8 mouse cellular contexts compared by ENCODE assay signal in genomic region chr7:44468644-44469285, GRCm38 (mm10). TPM values are rescaled to one million over a fixed set of nuclear protein-coding genes. Genes with fewer than 3 reads are reported as not detected.
DNase-seq lines count a peak whose midpoint lies in the region; ATAC-seq and TF ChIP-seq lines count a peak whose summit lies in the region.

No protein-coding gene starts in this region.

- no peak for TF ChIP-seq POLR2A in thymus, adult 2 months (IDR thresholded peaks at IDR 0.05; ENCODE audit: control insufficient read depth, extremely low read depth, insufficient read depth, low read length, poor library complexity)

- peak; percentile 10 for DNase-seq in gastrocnemius, postnatal 10 days
- no peak for DNase-seq in gastrocnemius, adult 18-20 months (ENCODE audit: low spot score)
- no peak for DNase-seq in thymus, adult 2 months
- DNase-seq in thymus, postnatal 14 days = no peak
- no peak for DNase-seq in thymus, postnatal 0 days (ENCODE audit: low spot score)
- no peak for DNase-seq in adrenal gland, postnatal 25 days

- H3K9ac ChIP-seq in intestine, embryonic 16.5 days (ENCODE audit: low read depth, low read length) = peak overlapping the region; percentile 86
- peak overlapping the region; percentile 76 for H3K9ac ChIP-seq in neural tube, embryonic 13.5 days

- 92% methylated on average over 15 of the region's 15 CpGs for WGBS in thymus, adult 2 months
- 55% methylated on average over 15 of the region's 15 CpGs for WGBS in intestine, embryonic 16.5 days
- whole genome bisulfite sequencing in neural tube, embryonic 13.5 days = 60% methylated on average over 15 of the region's 15 CpGs

- H3K27me3 ChIP-seq in thymus, adult 2 months (ENCODE audit: control insufficient read depth, insufficient read depth, low read length) = no peaks in the 10 kb centered on the region; the same call in 1 of the 2 replicates
- peaks cover 5% of the 10 kb centered on the region for H3K27me3 ChIP-seq in intestine, embryonic 16.5 days (replicated peaks; ENCODE audit: control insufficient read depth, insufficient read depth, low read length)
- H3K27me3 ChIP-seq in neural tube, embryonic 13.5 days = no peaks in the 10 kb centered on the region

- peak overlapping the region; percentile 81; the same call in 1 of the 2 replicates for H3K4me3 ChIP-seq in thymus, adult 2 months (ENCODE audit: control insufficient read depth, insufficient read depth, low read length)
- H3K4me3 ChIP-seq in intestine, embryonic 16.5 days (ENCODE audit: low read length) = peak overlapping the region; percentile 82
- H3K4me3 ChIP-seq in neural tube, embryonic 13.5 days = peak overlapping the region; percentile 60

- H3K4me1 ChIP-seq in thymus, adult 2 months (replicated peaks; ENCODE audit: control insufficient read depth, insufficient read depth, low read length) = peaks cover 14% of the 10 kb centered on the region
- peaks cover 25% of the 10 kb centered on the region for H3K4me1 ChIP-seq in intestine, embryonic 16.5 days (ENCODE audit: control insufficient read depth, insufficient read depth, low read length)
- peaks cover 69% of the 10 kb centered on the region for H3K4me1 ChIP-seq in neural tube, embryonic 13.5 days (replicated peaks)

- no peak for ATAC-seq in intestine, embryonic 16.5 days
- no peak for ATAC-seq in neural tube, embryonic 13.5 days (ENCODE audit: low read depth)

- H3K4me2 ChIP-seq in intestine, embryonic 16.5 days (ENCODE audit: low read depth, low read length) = peak overlapping the region; percentile 85
- peak overlapping the region; percentile 73 for H3K4me2 ChIP-seq in neural tube, embryonic 13.5 days

- no peak for TF ChIP-seq CTCF in thymus, adult 2 months (IDR thresholded peaks at IDR 0.05; ENCODE audit: borderline replicate concordance, control insufficient read depth, extremely low read depth, insufficient read depth, low read length, poor library complexity)

- H3K36me3 ChIP-seq in thymus, adult 2 months (ENCODE audit: control insufficient read depth, insufficient read depth, low read length) = no peaks in the 10 kb centered on the region
- H3K36me3 ChIP-seq in intestine, embryonic 16.5 days (ENCODE audit: control insufficient read depth, insufficient read depth, low read length) = 0 out of 2 replicates have a peak, but pooled peaks cover 4% of the 10 kb centered on the region
- peaks cover 5% of the 10 kb centered on the region for H3K36me3 ChIP-seq in neural tube, embryonic 13.5 days

- no peaks in the 10 kb centered on the region for H3K9me3 ChIP-seq in intestine, embryonic 16.5 days (ENCODE audit: control insufficient read depth, low read length)
- H3K9me3 ChIP-seq in neural tube, embryonic 13.5 days = no peaks in the 10 kb centered on the region

- no peak overlapping the region for H3K27ac ChIP-seq in thymus, adult 2 months (ENCODE audit: control insufficient read depth, insufficient read depth, low read length)
- H3K27ac ChIP-seq in intestine, embryonic 16.5 days (ENCODE audit: low read length) = no peak overlapping the region
- peak overlapping the region; percentile 93 for H3K27ac ChIP-seq in neural tube, embryonic 13.5 days (replicated peaks)

RNA-seq across cellular contexts. Expression of gene Josd2, which starts 1.0 kb away (rescaled TPM):
- total RNA-seq in gastrocnemius, postnatal 10 days (2021) = 10 to 100 TPM; 61.5 to 68.3 TPM
- 10 to 100 TPM; 49.8 to 49.9 TPM for total RNA-seq in gastrocnemius, adult 18-20 months (2021)
- polyA plus RNA-seq in thymus, adult 2 months (2012; rRNA removed) = 107 and 142 TPM in 2 replicates
- 83.5 and 86.3 TPM in 2 replicates for polyA plus RNA-seq in intestine, embryonic 16.5 days (2015; fragmentation: Nextera tagmentation; extraction: Ambion mirVana)
- polyA plus RNA-seq in neural tube, embryonic 13.5 days (2015; fragmentation: Nextera tagmentation; extraction: Ambion mirVana) = 49.9 and 54.3 TPM in 2 replicates
- polyA plus RNA-seq in thymus, postnatal 0 days (2015; fragmentation: Nextera tagmentation; extraction: Ambion mirVana) = 30.6 and 37.4 TPM in 2 replicates
- total RNA-seq in adrenal gland, postnatal 25 days (2021) = 43.9 and 49.2 TPM in 2 replicates

RNA-seq across cellular contexts. Expression of gene Aspdh, which starts 3.6 kb away (rescaled TPM):
- not detected for total RNA-seq in gastrocnemius, postnatal 10 days (2021)
- total RNA-seq in gastrocnemius, adult 18-20 months (2021) = not detected
- polyA plus RNA-seq in thymus, adult 2 months (2012; rRNA removed) = 0.32 and 1.6 TPM in 2 replicates
- polyA plus RNA-seq in intestine, embryonic 16.5 days (2015; fragmentation: Nextera tagmentation; extraction: Ambion mirVana) = 2.3 and 2.4 TPM in 2 replicates
- polyA plus RNA-seq in neural tube, embryonic 13.5 days (2015; fragmentation: Nextera tagmentation; extraction: Ambion mirVana) = 1.6 and 2.9 TPM in 2 replicates
- polyA plus RNA-seq in thymus, postnatal 0 days (2015; fragmentation: Nextera tagmentation; extraction: Ambion mirVana) = not detected in 2 replicates
- total RNA-seq in adrenal gland, postnatal 25 days (2021) = 0.61 and 1.9 TPM in 2 replicates

RNA-seq across cellular contexts. Expression of gene Emc10, which starts 27.6 kb away (rescaled TPM):
- 10 to 100 TPM; 50.8 to 52.6 TPM for total RNA-seq in gastrocnemius, postnatal 10 days (2021)
- 10 to 100 TPM; 48.2 to 49.0 TPM for total RNA-seq in gastrocnemius, adult 18-20 months (2021)
- polyA plus RNA-seq in thymus, adult 2 months (2012; rRNA removed) = 378 and 406 TPM in 2 replicates
- 77.2 and 87.0 TPM in 2 replicates for polyA plus RNA-seq in intestine, embryonic 16.5 days (2015; fragmentation: Nextera tagmentation; extraction: Ambion mirVana)
- 139 TPM in 2 replicates for polyA plus RNA-seq in neural tube, embryonic 13.5 days (2015; fragmentation: Nextera tagmentation; extraction: Ambion mirVana)
- polyA plus RNA-seq in thymus, postnatal 0 days (2015; fragmentation: Nextera tagmentation; extraction: Ambion mirVana) = 83.8 and 85.5 TPM in 2 replicates
- 83.9 and 97.6 TPM in 2 replicates for total RNA-seq in adrenal gland, postnatal 25 days (2021)

RNA-seq across cellular contexts. Expression of gene Fam71e1, which starts 27.6 kb away (rescaled TPM):
- 1 to 10 TPM; 4.3 to 5.7 TPM for total RNA-seq in gastrocnemius, postnatal 10 days (2021)
- 1 to 10 TPM; 3.5 to 5.0 TPM for total RNA-seq in gastrocnemius, adult 18-20 months (2021)
- polyA plus RNA-seq in thymus, adult 2 months (2012; rRNA removed) = 7.8 and 9.4 TPM in 2 replicates
- 5.9 and 6.2 TPM in 2 replicates for polyA plus RNA-seq in intestine, embryonic 16.5 days (2015; fragmentation: Nextera tagmentation; extraction: Ambion mirVana)
- polyA plus RNA-seq in neural tube, embryonic 13.5 days (2015; fragmentation: Nextera tagmentation; extraction: Ambion mirVana) = 23.0 and 29.8 TPM in 2 replicates
- 9.5 and 13.4 TPM in 2 replicates for polyA plus RNA-seq in thymus, postnatal 0 days (2015; fragmentation: Nextera tagmentation; extraction: Ambion mirVana)
- 12.3 and 17.5 TPM in 2 replicates for total RNA-seq in adrenal gland, postnatal 25 days (2021)

RNA-seq across cellular contexts. Expression of gene Lrrc4b, which starts 39.9 kb away (rescaled TPM):
- total RNA-seq in gastrocnemius, postnatal 10 days (2021) = 1 to 10 TPM; 1.9 to 2.5 TPM
- under 1 TPM in 1 of 2 experiments, not detected in 1; 0.12 TPM for total RNA-seq in gastrocnemius, adult 18-20 months (2021)
- polyA plus RNA-seq in thymus, adult 2 months (2012; rRNA removed) = 0.84 and 1.4 TPM in 2 replicates
- 0.31 and 0.43 TPM in 2 replicates for polyA plus RNA-seq in intestine, embryonic 16.5 days (2015; fragmentation: Nextera tagmentation; extraction: Ambion mirVana)
- polyA plus RNA-seq in neural tube, embryonic 13.5 days (2015; fragmentation: Nextera tagmentation; extraction: Ambion mirVana) = 11.3 and 13.3 TPM in 2 replicates
- 0.05 TPM in 1 of 2 replicates, not detected in the other for polyA plus RNA-seq in thymus, postnatal 0 days (2015; fragmentation: Nextera tagmentation; extraction: Ambion mirVana)
- total RNA-seq in adrenal gland, postnatal 25 days (2021) = 4.3 and 5.8 TPM in 2 replicates
